ENCODE assay signal across 25 mouse cellular contexts in the genomic region with DNA sequence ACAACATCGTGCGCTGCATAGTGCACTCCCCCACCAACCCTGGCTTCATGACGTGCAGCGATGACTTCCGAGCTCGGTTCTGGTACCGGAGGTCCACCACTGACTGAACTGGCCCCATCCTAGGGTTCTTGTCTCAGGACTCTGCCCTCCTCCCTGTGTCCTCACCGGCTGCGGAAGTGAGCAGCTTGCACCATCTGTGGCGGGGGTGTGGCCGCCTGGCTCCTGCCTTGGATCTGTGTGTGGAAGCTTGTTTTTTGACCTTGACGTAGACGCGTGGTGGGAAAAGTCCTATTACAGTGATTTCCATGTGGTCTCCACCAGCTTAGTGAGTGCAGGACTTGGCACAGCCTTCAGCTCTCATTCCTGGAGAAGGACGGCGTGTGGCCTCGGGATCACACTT. TPM values are rescaled to one million over a fixed set of nuclear protein-coding genes. Genes with fewer than 3 reads are reported as not detected.
DNase-seq lines count a peak whose midpoint lies in the region; ATAC-seq and TF ChIP-seq lines count a peak whose summit lies in the region.
"Had no signal": no experiment of that assay in that cellular context is flagged by ENCODE, and none has a peak within 500 bp of the region (broad histone marks: within the 10 kb centered on the region; RNA-seq: fewer than 3 reads in every experiment).

No protein-coding gene starts in this region.

- H3K4me3 ChIP-seq in ES-Bruce4 (ENCODE audit: low read depth, low read length) (no peak overlapping the region), G1E (ENCODE audit: low read depth, low read length) (peak overlapping the region; percentile 3; the same call in 1 of the 2 replicates)
- H3K4me3 ChIP-seq: forebrain, embryonic 13.5 days; hindbrain, embryonic 10.5 days; limb, embryonic 12.5 days; liver, embryonic 15.5 days; stomach, embryonic 15.5 days had no signal

- TF ChIP-seq CTCF in ES-Bruce4 (IDR thresholded peaks at IDR 0.05; ENCODE audit: low read depth, low read length) (no peak), G1E (IDR thresholded peaks at IDR 0.05; ENCODE audit: low read depth, low read length) (no peak)

- H3K27me3 ChIP-seq in ES-Bruce4 (ENCODE audit: control insufficient read depth, insufficient read depth, low read length, poor library complexity, severe bottlenecking) (no peaks in the 10 kb centered on the region), G1E (ENCODE audit: insufficient read depth, low read length) (no peaks in the 10 kb centered on the region)
- H3K27me3 ChIP-seq: forebrain, embryonic 13.5 days; limb, embryonic 12.5 days; liver, embryonic 15.5 days; stomach, embryonic 15.5 days had no signal

- H3K27ac ChIP-seq in ES-Bruce4 (ENCODE audit: insufficient read depth, low read length): no peak overlapping the region
- H3K27ac ChIP-seq: forebrain, embryonic 13.5 days; hindbrain, embryonic 10.5 days; limb, embryonic 12.5 days; liver, embryonic 15.5 days; stomach, embryonic 15.5 days had no signal

- H3K4me1 ChIP-seq in ES-Bruce4 (ENCODE audit: control insufficient read depth, insufficient read depth, low read length) (peaks cover 4% of the 10 kb centered on the region), G1E (ENCODE audit: insufficient read depth, low read depth, low read length) (peaks cover 38% of the 10 kb centered on the region)
- H3K4me1 ChIP-seq: forebrain, embryonic 13.5 days; hindbrain, embryonic 10.5 days; limb, embryonic 12.5 days; liver, embryonic 15.5 days; stomach, embryonic 15.5 days had no signal

- H3K9me3 ChIP-seq in ES-Bruce4 (replicated peaks; ENCODE audit: control insufficient read depth, insufficient read depth, low read length, poor library complexity, severe bottlenecking): no peaks in the 10 kb centered on the region
- no peaks in the 10 kb centered on the region for H3K9me3 ChIP-seq in G1E (replicated peaks)
- H3K9me3 ChIP-seq: forebrain, embryonic 13.5 days; hindbrain, embryonic 10.5 days; limb, embryonic 12.5 days; liver, embryonic 15.5 days; stomach, embryonic 15.5 days had no signal

- ATAC-seq in G1E (ENCODE audit: extremely low read depth, insufficient number of reproducible peaks, low FRiP score, poor library complexity, severe bottlenecking): no peak
- ATAC-seq in neutrophil, adult 5-6 weeks (ENCODE audit: extremely low read depth, insufficient number of reproducible peaks, low FRiP score, poor library complexity, severe bottlenecking): peak; percentile 25; the same call in 1 of the 2 replicates
- ATAC-seq: activated CD4-positive, CD25-positive, alpha-beta regulatory T cell, adult 4 months; forebrain, embryonic 13.5 days; hindbrain, embryonic 16.5 days; midbrain, embryonic 16.5 days had no signal

- peaks cover 51% of the 10 kb centered on the region for H3K36me3 ChIP-seq in ES-Bruce4 (ENCODE audit: control insufficient read depth, insufficient read depth, low read length, poor library complexity, severe bottlenecking)
- H3K36me3 ChIP-seq in G1E (replicated peaks): peaks cover 83% of the 10 kb centered on the region

- 0 out of 2 replicates have a peak, but pooled peaks have one; percentile 33 for TF ChIP-seq EP300 in ES-Bruce4 (IDR thresholded peaks at IDR 0.05; ENCODE audit: insufficient read depth, low read depth, low read length)

- no peak overlapping the region for H3K9ac ChIP-seq in ES-Bruce4 (ENCODE audit: low read depth, poor library complexity, severe bottlenecking)
- H3K9ac ChIP-seq: forebrain, embryonic 13.5 days; limb, embryonic 12.5 days; liver, embryonic 15.5 days; lung, embryonic 14.5 days; stomach, embryonic 15.5 days had no signal

- DNase-seq in ovary, adult 18-20 months (ENCODE audit: low spot score): peak; percentile 24
- no peak for DNase-seq in ovary, postnatal 14 days (ENCODE audit: low spot score)
- DNase-seq in G1E (ENCODE audit: low spot score) (no peak), adipocyte (ENCODE audit: low spot score) (no peak)
- DNase-seq: adrenal gland, postnatal 36 days; B cell, adult 2 months; cerebellum, adult 2 months; cerebellum, postnatal 25 days; gastrocnemius, postnatal 10 days; heart, postnatal 14 days; kidney, adult 9 months; kidney, postnatal 10 days; lung, embryonic 14.5 days; right cerebral cortex, postnatal 25 days had no signal

- TF ChIP-seq POLR2A in ES-Bruce4 (IDR thresholded peaks at IDR 0.05; ENCODE audit: insufficient read depth, low read length): no peak

RNA-seq across cellular contexts. Expression of gene Cstf1, which starts 10.0 kb away (rescaled TPM):
- polyA plus RNA-seq in ES-Bruce4 (2011; ENCODE audit: insufficient read depth, insufficient read length, low read depth, missing spikeins) (49.6 and 52.1 TPM in 2 replicates), G1E (2012) (11.3 and 19.1 TPM in 2 replicates)
- total RNA-seq in G1E (2014; fragmentation: Nextera tagmentation) (74.9 and 88.9 TPM in 2 replicates), G1E (2017) (34.2 and 42.7 TPM in 2 replicates)
- total RNA-seq in neutrophil, adult 5-6 weeks (2017): 16.8 and 18.4 TPM in 2 replicates

RNA-seq across cellular contexts. Expression of gene Aurka, which starts 10.2 kb away (rescaled TPM):
- polyA plus RNA-seq in ES-Bruce4 (2011; ENCODE audit: insufficient read depth, insufficient read length, low read depth, missing spikeins) (153 and 167 TPM in 2 replicates), G1E (2012) (9.7 and 22.0 TPM in 2 replicates)
- total RNA-seq in G1E (2014; fragmentation: Nextera tagmentation) (112 and 159 TPM in 2 replicates), G1E (2017) (63.1 and 71.0 TPM in 2 replicates)
- total RNA-seq in neutrophil, adult 5-6 weeks (2017): 2.7 and 5.4 TPM in 2 replicates

RNA-seq across cellular contexts. Expression of gene Cass4, which starts 13.1 kb away (rescaled TPM):
- polyA plus RNA-seq in ES-Bruce4 (2011; ENCODE audit: insufficient read depth, insufficient read length, low read depth, missing spikeins) (0.37 and 0.52 TPM in 2 replicates), G1E (2012) (0.16 and 0.20 TPM in 2 replicates)
- total RNA-seq in G1E (2014; fragmentation: Nextera tagmentation) (0.83 TPM in 1 of 2 replicates, not detected in the other), G1E (2017) (0.46 and 0.87 TPM in 2 replicates)
- 30.7 and 34.6 TPM in 2 replicates for total RNA-seq in neutrophil, adult 5-6 weeks (2017)
- total RNA-seq: liver, adult 2 months had no signal
- polyA plus RNA-seq: forebrain, embryonic 13.5 days; liver, adult 2 months had no signal

RNA-seq across cellular contexts. Expression of gene Fam210b, which starts 35.1 kb away (rescaled TPM):
- polyA plus RNA-seq in ES-Bruce4 (2011; ENCODE audit: insufficient read depth, insufficient read length, low read depth, missing spikeins) (5.7 and 6.9 TPM in 2 replicates), G1E (2012) (14.7 and 18.1 TPM in 2 replicates)
- total RNA-seq in G1E (2014; fragmentation: Nextera tagmentation) (32.5 and 37.9 TPM in 2 replicates), G1E (2017) (10.7 and 11.0 TPM in 2 replicates)
- 4.9 and 6.1 TPM in 2 replicates for total RNA-seq in neutrophil, adult 5-6 weeks (2017)

RNA-seq across cellular contexts. Expression of gene Rtf2, which starts 59.8 kb away (rescaled TPM):
- polyA plus RNA-seq in ES-Bruce4 (2011; ENCODE audit: insufficient read depth, insufficient read length, low read depth, missing spikeins) (49.7 and 52.6 TPM in 2 replicates), G1E (2012) (28.7 and 58.2 TPM in 2 replicates)
- total RNA-seq in G1E (2014; fragmentation: Nextera tagmentation) (22.7 and 26.2 TPM in 2 replicates), G1E (2017) (112 and 135 TPM in 2 replicates)
- 225 and 239 TPM in 2 replicates for total RNA-seq in neutrophil, adult 5-6 weeks (2017)

Comparison
In these comparisons a context has a peak if more than half of its experiments do, and no peak if none do; other contexts are left out.
1. RNA of gene Aurka, which starts 10.2 kb away (total RNA-seq): 63.1 to 159 TPM in G1E; 2.7 to 5.4 TPM in neutrophil, adult 5-6 weeks; every median in the first group is over 10 times any median in the second.
2. RNA of gene Cass4, which starts 13.1 kb away (total RNA-seq): 30.7 to 34.6 TPM in neutrophil, adult 5-6 weeks; 0.46 to 0.87 TPM in G1E; every median in the first group is over 10 times any median in the second.